Mouse (Mus musculus): ENCODE results near the gene Prr5l. TPM values are rescaled to one million over a fixed set of nuclear protein-coding genes. Genes with fewer than 3 reads are reported as not detected.
A peak's percentile ranks its signal among the peaks of the same experiment; 100 is the strongest.

The Prr5l gene
- polyA plus RNA-seq, 1 experiment from 2014 or later, result 50.6 TPM

- Histone ChIP-seq H3K9me3 (no peaks in the 10 kb centered on the region), H3K4me2 (no peak overlapping the region), H3K9ac (replicated peaks) (no peak overlapping the region), H3K27ac (no peak overlapping the region), H3K27me3 (no peaks in the 10 kb centered on the region), H3K4me3 (replicated peaks) (no peak overlapping the region), H3K4me1 (replicated peaks) (peaks cover 8% of the 10 kb centered on the region; the same call in 1 of the 2 replicates), H3K36me3 (no peaks in the 10 kb centered on the region)
- 88% methylated on average over 5 of the region's 5 CpGs for WGBS
- ATAC-seq (ENCODE audit: insufficient number of reproducible peaks, insufficient read depth, low FRiP score, low TSS enrichment, low read depth), result no peak
Observed at GRCm38 (mm10) chr2:101831851-101832250, 51.0 kb downstream of the Prr5l start.

- H3K27ac ChIP-seq, result no peak overlapping the region
- no peaks in the 10 kb centered on the region for H3K9me3 ChIP-seq
- H3K4me2 ChIP-seq, result no peak overlapping the region
- ATAC-seq (ENCODE audit: insufficient number of reproducible peaks, insufficient read depth, low FRiP score, low TSS enrichment, low read depth), result no peak
- H3K27me3 ChIP-seq, result no peaks in the 10 kb centered on the region
- no peak overlapping the region for H3K9ac ChIP-seq (replicated peaks)
- no peak overlapping the region for H3K4me3 ChIP-seq (replicated peaks)
- WGBS, result 60% methylated on average over 9 of the region's 9 CpGs
- H3K4me1 ChIP-seq (replicated peaks), result peaks cover 8% of the 10 kb centered on the region; the same call in 1 of the 2 replicates
- no peaks in the 10 kb centered on the region for H3K36me3 ChIP-seq
Observed at GRCm38 (mm10) chr2:101830186-101830915, 52.5 kb downstream of the Prr5l start.

GRCm38 (mm10) chr2:101829013-101829412, 53.8 kb downstream of the Prr5l start:
- peaks cover 8% of the 10 kb centered on the region for H3K4me1 ChIP-seq (replicated peaks)
- no peaks in the 10 kb centered on the region for H3K9me3 ChIP-seq
- no peak overlapping the region for H3K4me3 ChIP-seq (replicated peaks)
- no peak overlapping the region for H3K9ac ChIP-seq (replicated peaks)
- 72% methylated on average over 4 of the region's 4 CpGs for WGBS
- no peak overlapping the region for H3K27ac ChIP-seq
- H3K4me2 ChIP-seq, result no peak overlapping the region
- H3K27me3 ChIP-seq, result no peaks in the 10 kb centered on the region
- ATAC-seq (ENCODE audit: insufficient number of reproducible peaks, insufficient read depth, low FRiP score, low TSS enrichment, low read depth), result no peak
- no peaks in the 10 kb centered on the region for H3K36me3 ChIP-seq

GRCm38 (mm10) chr2:101828057-101828643, 54.7 kb downstream of the Prr5l start:
- ATAC-seq (ENCODE audit: insufficient number of reproducible peaks, insufficient read depth, low FRiP score, low TSS enrichment, low read depth), result no peak
- H3K36me3 ChIP-seq, result no peaks in the 10 kb centered on the region
- 75% methylated on average over 5 of the region's 5 CpGs for WGBS

GRCm38 (mm10) chr2:101827626-101828025, 55.2 kb downstream of the Prr5l start:
- no peaks in the 10 kb centered on the region for H3K27me3 ChIP-seq
- H3K36me3 ChIP-seq, result no peaks in the 10 kb centered on the region
- no peak for ATAC-seq (ENCODE audit: insufficient number of reproducible peaks, insufficient read depth, low FRiP score, low TSS enrichment, low read depth)
- no peaks in the 10 kb centered on the region for H3K9me3 ChIP-seq
- no peak overlapping the region for H3K4me2 ChIP-seq
- 41% methylated on average over 5 of the region's 5 CpGs for WGBS
- no peak overlapping the region for H3K4me3 ChIP-seq (replicated peaks)
- no peak overlapping the region for H3K9ac ChIP-seq (replicated peaks)
- H3K27ac ChIP-seq, result no peak overlapping the region
- peaks cover 11% of the 10 kb centered on the region for H3K4me1 ChIP-seq (replicated peaks)

More at GRCm38 (mm10) chr2:101828057-101828643, 54.7 kb downstream of the Prr5l start:
- Histone ChIP-seq H3K4me2 (no peak overlapping the region), H3K4me1 (replicated peaks) (peaks cover 11% of the 10 kb centered on the region), H3K9ac (replicated peaks) (no peak overlapping the region), H3K4me3 (replicated peaks) (no peak overlapping the region), H3K9me3 (no peaks in the 10 kb centered on the region), H3K27ac (no peak overlapping the region), H3K27me3 (no peaks in the 10 kb centered on the region)

GRCm38 (mm10) chr2:101826950-101827600, 55.8 kb downstream of the Prr5l start:
- no peak overlapping the region for H3K4me2 ChIP-seq
- no peaks in the 10 kb centered on the region for H3K9me3 ChIP-seq
- no peak overlapping the region for H3K9ac ChIP-seq (replicated peaks)
- H3K4me3 ChIP-seq (replicated peaks), result no peak overlapping the region
- 87% methylated on average over 3 of the region's 3 CpGs for WGBS
- peaks cover 11% of the 10 kb centered on the region for H3K4me1 ChIP-seq (replicated peaks)
- no peaks in the 10 kb centered on the region for H3K36me3 ChIP-seq
- no peak overlapping the region for H3K27ac ChIP-seq
- ATAC-seq (ENCODE audit: insufficient number of reproducible peaks, insufficient read depth, low FRiP score, low TSS enrichment, low read depth), result no peak
- no peaks in the 10 kb centered on the region for H3K27me3 ChIP-seq

GRCm38 (mm10) chr2:101826186-101826707, 56.6 kb downstream of the Prr5l start:
- Histone ChIP-seq H3K9ac (replicated peaks) (no peak overlapping the region), H3K27ac (no peak overlapping the region), H3K4me1 (replicated peaks) (peaks cover 11% of the 10 kb centered on the region), H3K9me3 (no peaks in the 10 kb centered on the region), H3K27me3 (no peaks in the 10 kb centered on the region), H3K4me2 (no peak overlapping the region), H3K4me3 (replicated peaks) (no peak overlapping the region), H3K36me3 (no peaks in the 10 kb centered on the region)
- WGBS, result 86% methylated on average over 2 of the region's 2 CpGs
- ATAC-seq (ENCODE audit: insufficient number of reproducible peaks, insufficient read depth, low FRiP score, low TSS enrichment, low read depth), result no peak

GRCm38 (mm10) chr2:101825226-101826120, 57.4 kb downstream of the Prr5l start:
- H3K4me1 ChIP-seq (replicated peaks), result peaks cover 9% of the 10 kb centered on the region
- H3K27ac ChIP-seq, result no peak overlapping the region
- H3K4me2 ChIP-seq, result no peak overlapping the region
- H3K9me3 ChIP-seq, result no peaks in the 10 kb centered on the region
- 0 out of 2 replicates have a peak, but pooled peaks have one; percentile 37 for ATAC-seq (ENCODE audit: insufficient number of reproducible peaks, insufficient read depth, low FRiP score, low TSS enrichment, low read depth)
- no peak overlapping the region for H3K4me3 ChIP-seq (replicated peaks)
- H3K9ac ChIP-seq (replicated peaks), result no peak overlapping the region
- no peaks in the 10 kb centered on the region for H3K36me3 ChIP-seq
- no peaks in the 10 kb centered on the region for H3K27me3 ChIP-seq
- WGBS, result 86% methylated on average over 9 of the region's 9 CpGs

- H3K36me3 ChIP-seq, result no peaks in the 10 kb centered on the region
- no peak overlapping the region for H3K27ac ChIP-seq
- no peaks in the 10 kb centered on the region for H3K9me3 ChIP-seq
- no peak overlapping the region for H3K9ac ChIP-seq (replicated peaks)
- H3K4me1 ChIP-seq (replicated peaks), result peaks cover 3% of the 10 kb centered on the region
- H3K4me2 ChIP-seq, result no peak overlapping the region
- WGBS, result 61% methylated on average over 2 of the region's 4 CpGs
- H3K4me3 ChIP-seq (replicated peaks), result no peak overlapping the region
- no peak for ATAC-seq (ENCODE audit: insufficient number of reproducible peaks, insufficient read depth, low FRiP score, low TSS enrichment, low read depth)
- H3K27me3 ChIP-seq, result no peaks in the 10 kb centered on the region
Observed at GRCm38 (mm10) chr2:101823821-101824220, 59.0 kb downstream of the Prr5l start.

GRCm38 (mm10) chr2:101822785-101823184, 60.0 kb downstream of the Prr5l start:
- Histone ChIP-seq H3K9ac (replicated peaks) (no peak overlapping the region), H3K27ac (peak overlapping the region; percentile 37; the same call in 1 of the 2 replicates), H3K27me3 (no peaks in the 10 kb centered on the region), H3K4me3 (replicated peaks) (no peak overlapping the region), H3K4me1 (replicated peaks) (peaks cover 3% of the 10 kb centered on the region), H3K4me2 (no peak overlapping the region), H3K9me3 (no peaks in the 10 kb centered on the region), H3K36me3 (no peaks in the 10 kb centered on the region)
- no peak for ATAC-seq (ENCODE audit: insufficient number of reproducible peaks, insufficient read depth, low FRiP score, low TSS enrichment, low read depth)
- 81% methylated on average over 13 of the region's 13 CpGs for WGBS

Data from limb, embryonic 12.5 days (tissue).